Mouse (Mus musculus): Measurements from ENCODE around the gene Arl4c. TPM values are rescaled to one million over a fixed set of nuclear protein-coding genes. Genes with fewer than 3 reads are reported as not detected.

Arl4c gene
- polyA plus RNA-seq, 1 experiment from 2014 or later, result 11.8 TPM

GRCm38 (mm10) chr1:88698131-88698530, 3.9 kb downstream of the Arl4c start:
- no peaks in the 10 kb centered on the region for H3K27me3 ChIP-seq (ENCODE audit: control insufficient read depth, insufficient read depth, low read length)
- WGBS, result 88% methylated on average over 6 of the region's 6 CpGs
- no peak overlapping the region for H3K9ac ChIP-seq (ENCODE audit: low read length)
- H3K4me3 ChIP-seq (ENCODE audit: low read depth, low read length), result peak overlapping the region; percentile 93
- ATAC-seq (ENCODE audit: insufficient read depth, low FRiP score, low TSS enrichment), result no peak
- no peaks in the 10 kb centered on the region for H3K9me3 ChIP-seq (ENCODE audit: control insufficient read depth, low read length)
- no peak overlapping the region for H3K27ac ChIP-seq (ENCODE audit: low read depth, low read length)
- peaks cover 5% of the 10 kb centered on the region for H3K4me1 ChIP-seq (ENCODE audit: control insufficient read depth, insufficient read depth, low read length)
- peaks cover 3% of the 10 kb centered on the region; the same call in 1 of the 2 replicates for H3K36me3 ChIP-seq (ENCODE audit: control insufficient read depth, insufficient read depth, low read length)
- peak overlapping the region; percentile 77 for H3K4me2 ChIP-seq (ENCODE audit: low read depth)
- DNase-seq (ENCODE audit: low spot score), result no peak

DNA sequence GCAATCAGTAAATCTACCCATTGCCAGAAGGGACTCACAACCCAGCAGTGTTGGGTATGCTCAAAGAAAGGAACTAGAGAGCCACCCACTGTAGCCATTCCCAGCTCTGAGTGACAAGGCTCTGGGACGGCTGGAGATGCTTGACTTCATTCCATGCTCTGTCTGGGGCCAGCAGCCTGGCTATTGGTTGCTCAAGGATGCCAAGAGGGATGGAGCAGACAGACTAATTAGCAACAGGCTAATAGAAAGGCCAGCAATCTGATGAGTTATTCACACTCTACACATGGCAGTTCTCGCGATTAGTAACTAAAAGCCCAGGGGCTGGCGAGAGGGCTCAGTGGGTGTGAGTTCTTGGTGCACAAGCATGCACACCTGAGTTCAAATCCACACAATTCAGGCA, 5.6 kb downstream of the Arl4c start:
- H3K4me2 ChIP-seq (ENCODE audit: low read depth), result no peak overlapping the region
- H3K4me3 ChIP-seq (ENCODE audit: low read depth, low read length), result no peak overlapping the region
- H3K4me1 ChIP-seq (ENCODE audit: control insufficient read depth, insufficient read depth, low read length), result peaks cover 5% of the 10 kb centered on the region
- H3K9ac ChIP-seq (ENCODE audit: low read length), result no peak overlapping the region
- DNase-seq (ENCODE audit: low spot score), result no peak
- peaks cover 3% of the 10 kb centered on the region; the same call in 1 of the 2 replicates for H3K36me3 ChIP-seq (ENCODE audit: control insufficient read depth, insufficient read depth, low read length)
- no peaks in the 10 kb centered on the region for H3K9me3 ChIP-seq (ENCODE audit: control insufficient read depth, low read length)
- 80% methylated on average over 4 of the region's 4 CpGs for WGBS
- no peaks in the 10 kb centered on the region for H3K27me3 ChIP-seq (ENCODE audit: control insufficient read depth, insufficient read depth, low read length)
- ATAC-seq (ENCODE audit: insufficient read depth, low FRiP score, low TSS enrichment), result no peak
- H3K27ac ChIP-seq (ENCODE audit: low read depth, low read length), result no peak overlapping the region

- Histone ChIP-seq H3K9me3 (ENCODE audit: control insufficient read depth, low read length) (no peaks in the 10 kb centered on the region), H3K27ac (ENCODE audit: low read depth, low read length) (no peak overlapping the region), H3K9ac (ENCODE audit: low read length) (no peak overlapping the region), H3K4me1 (ENCODE audit: control insufficient read depth, insufficient read depth, low read length) (peaks cover 5% of the 10 kb centered on the region), H3K4me3 (ENCODE audit: low read depth, low read length) (no peak overlapping the region), H3K4me2 (ENCODE audit: low read depth) (no peak overlapping the region), H3K27me3 (ENCODE audit: control insufficient read depth, insufficient read depth, low read length) (no peaks in the 10 kb centered on the region), H3K36me3 (ENCODE audit: control insufficient read depth, insufficient read depth, low read length) (peaks cover 3% of the 10 kb centered on the region; the same call in 1 of the 2 replicates)
- ATAC-seq (ENCODE audit: insufficient read depth, low FRiP score, low TSS enrichment) (no peak), DNase-seq (ENCODE audit: low spot score) (no peak)
- WGBS, result 91% methylated on average over 10 of the region's 10 CpGs
Observed at GRCm38 (mm10) chr1:88694353-88694752, 7.7 kb downstream of the Arl4c start.

- H3K9ac ChIP-seq (ENCODE audit: low read length), result no peak overlapping the region
- no peaks in the 10 kb centered on the region for H3K36me3 ChIP-seq (ENCODE audit: control insufficient read depth, insufficient read depth, low read length)
- H3K27me3 ChIP-seq (ENCODE audit: control insufficient read depth, insufficient read depth, low read length), result no peaks in the 10 kb centered on the region
- H3K4me3 ChIP-seq (ENCODE audit: low read depth, low read length), result no peak overlapping the region
- ATAC-seq (ENCODE audit: insufficient read depth, low FRiP score, low TSS enrichment) (no peak), DNase-seq (ENCODE audit: low spot score) (no peak)
- WGBS, result 72% methylated on average over 2 of the region's 2 CpGs
- no peak overlapping the region for H3K4me2 ChIP-seq (ENCODE audit: low read depth)
- H3K4me1 ChIP-seq (ENCODE audit: control insufficient read depth, insufficient read depth, low read length), result no peaks in the 10 kb centered on the region
- no peaks in the 10 kb centered on the region for H3K9me3 ChIP-seq (ENCODE audit: control insufficient read depth, low read length)
- no peak overlapping the region for H3K27ac ChIP-seq (ENCODE audit: low read depth, low read length)
Observed at GRCm38 (mm10) chr1:88692293-88692827, 9.7 kb downstream of the Arl4c start.

GRCm38 (mm10) chr1:88690601-88691000, 11.4 kb downstream of the Arl4c start:
- no peaks in the 10 kb centered on the region for H3K9me3 ChIP-seq (ENCODE audit: control insufficient read depth, low read length)
- H3K4me1 ChIP-seq (ENCODE audit: control insufficient read depth, insufficient read depth, low read length), result no peaks in the 10 kb centered on the region
- 92% methylated on average over 6 of the region's 6 CpGs for WGBS
- DNase-seq (ENCODE audit: low spot score), result no peak
- H3K4me2 ChIP-seq (ENCODE audit: low read depth), result no peak overlapping the region
- no peak overlapping the region for H3K27ac ChIP-seq (ENCODE audit: low read depth, low read length)
- no peak overlapping the region for H3K9ac ChIP-seq (ENCODE audit: low read length)
- no peak overlapping the region for H3K4me3 ChIP-seq (ENCODE audit: low read depth, low read length)
- H3K27me3 ChIP-seq (ENCODE audit: control insufficient read depth, insufficient read depth, low read length), result no peaks in the 10 kb centered on the region
- no peaks in the 10 kb centered on the region for H3K36me3 ChIP-seq (ENCODE audit: control insufficient read depth, insufficient read depth, low read length)
- ATAC-seq (ENCODE audit: insufficient read depth, low FRiP score, low TSS enrichment), result no peak

DNA sequence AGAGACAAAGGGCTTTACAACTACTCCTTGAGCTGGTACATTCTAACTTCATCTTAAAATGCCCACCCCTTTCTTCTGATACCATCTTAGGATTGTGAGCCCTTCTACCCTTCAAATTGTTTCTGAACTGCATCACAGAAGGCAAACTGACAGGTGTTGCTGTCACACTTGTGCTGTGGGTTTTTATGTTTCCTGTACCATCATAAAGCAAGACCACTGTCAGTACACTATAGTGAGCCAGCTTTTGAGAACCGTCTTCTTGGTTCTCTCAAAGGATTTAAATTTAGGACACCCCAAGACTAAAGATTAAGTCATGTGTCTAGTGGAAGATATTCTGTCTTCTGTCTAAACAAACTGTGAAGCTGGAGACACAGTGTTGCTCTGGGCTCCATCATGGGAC, 17.3 kb downstream of the Arl4c start:
- Histone ChIP-seq H3K36me3 (ENCODE audit: control insufficient read depth, insufficient read depth, low read length) (no peaks in the 10 kb centered on the region), H3K9me3 (ENCODE audit: control insufficient read depth, low read length) (no peaks in the 10 kb centered on the region), H3K4me1 (ENCODE audit: control insufficient read depth, insufficient read depth, low read length) (no peaks in the 10 kb centered on the region), H3K9ac (ENCODE audit: low read length) (no peak overlapping the region), H3K27ac (ENCODE audit: low read depth, low read length) (no peak overlapping the region), H3K27me3 (ENCODE audit: control insufficient read depth, insufficient read depth, low read length) (no peaks in the 10 kb centered on the region), H3K4me2 (ENCODE audit: low read depth) (no peak overlapping the region), H3K4me3 (ENCODE audit: low read depth, low read length) (no peak overlapping the region)
- WGBS, result 86% methylated on average over 1 of the region's 1 CpGs
- DNase-seq (ENCODE audit: low spot score) (no peak), ATAC-seq (ENCODE audit: insufficient read depth, low FRiP score, low TSS enrichment) (no peak)

DNA sequence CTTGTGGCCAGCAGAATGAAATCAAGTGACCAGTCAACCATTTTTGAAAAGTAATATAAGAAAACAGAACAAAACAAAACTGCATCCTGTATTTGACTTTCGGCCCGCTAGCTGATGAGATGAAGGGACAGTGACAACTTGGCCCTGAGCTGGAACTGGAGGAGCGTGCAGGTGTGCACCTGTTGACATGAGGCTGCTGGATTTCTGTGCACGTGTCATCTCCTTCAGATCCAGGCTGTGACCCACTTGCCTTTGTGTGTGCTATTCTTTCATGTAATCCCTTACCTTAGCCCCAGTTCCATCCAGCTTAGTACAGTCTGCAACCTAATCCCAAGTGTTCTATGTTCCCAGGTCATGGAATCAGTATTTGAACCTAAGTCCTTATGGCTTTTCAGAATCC, 20.4 kb downstream of the Arl4c start:
- DNase-seq (ENCODE audit: low spot score) (no peak), ATAC-seq (ENCODE audit: insufficient read depth, low FRiP score, low TSS enrichment) (no peak)
- no peaks in the 10 kb centered on the region for H3K4me1 ChIP-seq (ENCODE audit: control insufficient read depth, insufficient read depth, low read length)
- WGBS, result 95% methylated on average over 4 of the region's 4 CpGs
- no peak overlapping the region for H3K4me2 ChIP-seq (ENCODE audit: low read depth)
- H3K27me3 ChIP-seq (ENCODE audit: control insufficient read depth, insufficient read depth, low read length), result no peaks in the 10 kb centered on the region
- no peaks in the 10 kb centered on the region for H3K36me3 ChIP-seq (ENCODE audit: control insufficient read depth, insufficient read depth, low read length)
- no peak overlapping the region for H3K9ac ChIP-seq (ENCODE audit: low read length)
- no peak overlapping the region for H3K4me3 ChIP-seq (ENCODE audit: low read depth, low read length)
- no peak overlapping the region for H3K27ac ChIP-seq (ENCODE audit: low read depth, low read length)
- no peaks in the 10 kb centered on the region for H3K9me3 ChIP-seq (ENCODE audit: control insufficient read depth, low read length)

DNA sequence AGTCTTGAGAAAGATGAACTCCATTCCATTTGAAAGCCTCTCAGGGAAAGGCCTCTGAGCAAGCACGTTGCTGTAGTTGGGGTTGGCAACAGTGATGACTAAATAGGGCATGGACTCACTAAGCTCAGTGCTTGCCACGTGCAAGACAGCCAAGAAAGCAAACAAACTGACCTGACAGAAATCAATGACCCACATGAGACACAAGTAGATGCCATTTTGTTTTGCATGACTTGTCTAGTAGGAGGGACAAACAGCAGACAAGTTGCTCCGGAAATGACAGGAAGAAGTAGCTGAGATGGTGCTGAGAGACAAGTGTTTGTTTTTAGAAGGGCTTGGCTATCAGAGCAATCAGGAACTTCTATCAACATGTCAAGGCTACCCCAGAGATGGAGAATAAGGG, 21.2 kb downstream of the Arl4c start:
- DNase-seq (ENCODE audit: low spot score) (no peak), ATAC-seq (ENCODE audit: insufficient read depth, low FRiP score, low TSS enrichment) (no peak)
- H3K9me3 ChIP-seq (ENCODE audit: control insufficient read depth, low read length), result no peaks in the 10 kb centered on the region
- no peak overlapping the region for H3K4me3 ChIP-seq (ENCODE audit: low read depth, low read length)
- H3K27me3 ChIP-seq (ENCODE audit: control insufficient read depth, insufficient read depth, low read length), result no peaks in the 10 kb centered on the region
- 70% methylated on average over 3 of the region's 3 CpGs for WGBS
- no peaks in the 10 kb centered on the region for H3K4me1 ChIP-seq (ENCODE audit: control insufficient read depth, insufficient read depth, low read length)
- H3K9ac ChIP-seq (ENCODE audit: low read length), result no peak overlapping the region
- no peak overlapping the region for H3K27ac ChIP-seq (ENCODE audit: low read depth, low read length)
- H3K4me2 ChIP-seq (ENCODE audit: low read depth), result no peak overlapping the region
- no peaks in the 10 kb centered on the region for H3K36me3 ChIP-seq (ENCODE audit: control insufficient read depth, insufficient read depth, low read length)

DNA sequence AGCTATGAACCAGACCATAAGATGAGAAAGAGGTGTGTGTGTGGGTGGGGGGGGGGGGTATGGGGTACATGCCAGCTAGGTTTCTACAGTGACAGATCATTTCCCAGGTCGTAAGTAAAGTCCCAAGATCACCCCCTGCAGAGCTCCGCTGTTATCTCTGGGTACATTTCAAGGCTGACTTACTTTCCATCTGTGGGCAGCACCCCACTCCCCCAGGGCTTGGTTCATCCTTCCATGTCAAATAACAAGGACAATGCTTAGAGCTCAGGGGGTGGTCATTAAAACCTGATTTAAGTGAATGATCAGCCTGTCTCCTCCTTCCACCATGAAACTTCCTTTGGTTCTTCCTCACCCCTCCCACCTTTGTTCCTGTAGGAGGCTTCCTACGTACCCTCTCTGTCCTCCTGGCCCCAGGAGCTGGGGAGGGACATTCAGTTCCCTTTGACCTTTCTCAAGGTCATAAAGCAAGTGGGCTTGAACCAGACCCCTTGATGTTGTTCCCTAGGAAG, 23.7 kb downstream of the Arl4c start:
- Histone ChIP-seq H3K27ac (ENCODE audit: low read depth, low read length) (no peak overlapping the region), H3K4me1 (ENCODE audit: control insufficient read depth, insufficient read depth, low read length) (no peaks in the 10 kb centered on the region), H3K4me3 (ENCODE audit: low read depth, low read length) (no peak overlapping the region), H3K4me2 (ENCODE audit: low read depth) (no peak overlapping the region), H3K9ac (ENCODE audit: low read length) (no peak overlapping the region), H3K9me3 (ENCODE audit: control insufficient read depth, low read length) (no peaks in the 10 kb centered on the region), H3K27me3 (ENCODE audit: control insufficient read depth, insufficient read depth, low read length) (no peaks in the 10 kb centered on the region), H3K36me3 (ENCODE audit: control insufficient read depth, insufficient read depth, low read length) (no peaks in the 10 kb centered on the region)
- no peak for ATAC-seq (ENCODE audit: insufficient read depth, low FRiP score, low TSS enrichment)
- WGBS, result 29% methylated on average over 3 of the region's 3 CpGs
- DNase-seq (ENCODE audit: low spot score), result no peak

All from neural tube, embryonic 11.5 days (tissue).